ENCODE assay signal across 9 mouse cellular contexts in the genomic region with DNA sequence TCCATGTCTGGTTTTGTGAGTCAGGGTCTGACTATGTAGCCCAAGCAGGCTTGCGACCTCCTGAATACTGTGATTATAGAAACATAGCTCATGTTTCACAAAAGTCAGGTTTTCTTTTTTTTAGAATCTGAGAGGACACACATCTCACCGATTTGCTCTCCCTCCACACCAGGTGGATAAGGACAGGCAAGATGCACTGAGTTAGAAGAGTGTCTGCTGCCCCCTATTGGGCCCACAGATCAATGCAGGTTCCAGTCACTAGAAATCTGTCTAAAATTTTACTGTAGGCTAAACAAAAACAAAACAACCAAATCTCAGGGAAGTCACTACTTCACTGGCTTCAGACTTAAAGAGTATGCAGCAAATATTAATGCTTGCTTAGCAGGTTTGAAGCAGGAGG. TPM values are rescaled to one million over a fixed set of nuclear protein-coding genes. Genes with fewer than 3 reads are reported as not detected.
DNase-seq lines count a peak whose midpoint lies in the region; ATAC-seq and TF ChIP-seq lines count a peak whose summit lies in the region.
"Had no signal": no experiment of that assay in that cellular context is flagged by ENCODE, and none has a peak within 500 bp of the region (broad histone marks: within the 10 kb centered on the region; RNA-seq: fewer than 3 reads in every experiment).

No protein-coding gene starts in this region.

- no peak overlapping the region for H3K4me2 ChIP-seq in kidney, embryonic 15.5 days
- H3K4me2 ChIP-seq: liver, embryonic 13.5 days had no signal

- peak; percentile 24 to 42 for DNase-seq in kidney, adult 8-10 months
- DNase-seq in MN1 (ENCODE audit: low spot score), result peak; percentile 47
- DNase-seq in limb, embryonic 10.5 days (ENCODE audit: low spot score), result peak; percentile 52
- DNase-seq in right cerebral cortex, postnatal 14 days, result peak; percentile 33
- DNase-seq: liver, embryonic 13.5 days had no signal

- 44% methylated on average over 2 of the region's 2 CpGs for WGBS in kidney, embryonic 15.5 days
- 74% methylated on average over 2 of the region's 2 CpGs for WGBS in limb, embryonic 10.5 days

- TF ChIP-seq POLR2A in cortical plate, adult 2 months (IDR thresholded peaks at IDR 0.05; ENCODE audit: extremely low read depth, insufficient read depth, low read length), result no peak

- no peaks in the 10 kb centered on the region for H3K27me3 ChIP-seq in kidney, embryonic 15.5 days
- no peaks in the 10 kb centered on the region for H3K27me3 ChIP-seq in limb, embryonic 10.5 days (ENCODE audit: low read depth, poor library complexity, severe bottlenecking)
- H3K27me3 ChIP-seq: liver, embryonic 13.5 days had no signal

- no peak overlapping the region for H3K9ac ChIP-seq in kidney, embryonic 15.5 days
- H3K9ac ChIP-seq: liver, embryonic 13.5 days had no signal

- H3K27ac ChIP-seq in kidney, embryonic 15.5 days, result no peak overlapping the region
- H3K27ac ChIP-seq in cortical plate, adult 2 months (ENCODE audit: insufficient read depth, low read length), result no peak overlapping the region
- no peak overlapping the region for H3K27ac ChIP-seq in limb, embryonic 10.5 days
- H3K27ac ChIP-seq: liver, embryonic 13.5 days had no signal

- peaks cover 30% of the 10 kb centered on the region for H3K36me3 ChIP-seq in kidney, embryonic 15.5 days
- peaks cover 35% of the 10 kb centered on the region for H3K36me3 ChIP-seq in limb, embryonic 10.5 days

- H3K4me3 ChIP-seq in kidney, embryonic 15.5 days (replicated peaks), result no peak overlapping the region
- H3K4me3 ChIP-seq in cortical plate, adult 2 months (ENCODE audit: insufficient read depth, low read length), result no peak overlapping the region
- H3K4me3 ChIP-seq in limb, embryonic 10.5 days, result no peak overlapping the region
- H3K4me3 ChIP-seq: erythroblast, embryonic 14.5 days; liver, embryonic 13.5 days had no signal

- peak; percentile 72 for TF ChIP-seq CTCF in cortical plate, adult 2 months (IDR thresholded peaks at IDR 0.05; ENCODE audit: extremely low read depth, insufficient read depth, low read length)

- H3K4me1 ChIP-seq in kidney, embryonic 15.5 days, result no peaks in the 10 kb centered on the region
- H3K4me1 ChIP-seq in cortical plate, adult 2 months (ENCODE audit: control insufficient read depth, insufficient read depth, low read length), result no peaks in the 10 kb centered on the region
- H3K4me1 ChIP-seq in limb, embryonic 10.5 days, result no peaks in the 10 kb centered on the region
- H3K4me1 ChIP-seq: liver, embryonic 13.5 days had no signal

- H3K9me3 ChIP-seq in kidney, embryonic 15.5 days (replicated peaks), result no peaks in the 10 kb centered on the region
- H3K9me3 ChIP-seq in limb, embryonic 10.5 days (replicated peaks), result no peaks in the 10 kb centered on the region
- H3K9me3 ChIP-seq: liver, embryonic 13.5 days had no signal

- ATAC-seq in kidney, embryonic 15.5 days (replicated peaks; ENCODE audit: low FRiP score), result no peak
- peak; percentile 80 for ATAC-seq in CD4-positive, CD25-positive, alpha-beta regulatory T cell, adult 4 months

RNA-seq across cellular contexts. Expression of a gene that starts 21.5 kb away (rescaled TPM):
- 26.4 and 26.7 TPM in 2 replicates for polyA plus RNA-seq in kidney, embryonic 15.5 days (2015; fragmentation: Nextera tagmentation; extraction: Ambion mirVana)
- polyA plus RNA-seq in CD4-positive, CD25-positive, alpha-beta regulatory T cell, adult 4 months (2017; shearing (Covaris generic)), result 100 to 1,000 TPM; 167 to 170 TPM
- 4.5 and 4.7 TPM in 2 replicates for polyA plus RNA-seq in cortical plate, adult 2 months (2012; rRNA removed)
- 8.9 and 11.7 TPM in 2 replicates for polyA plus RNA-seq in limb, embryonic 10.5 days (2016; fragmentation: Nextera tagmentation; extraction: Ambion mirVana)
- polyA plus RNA-seq: erythroblast, embryonic 14.5 days had no signal

RNA-seq across cellular contexts. Expression of a gene that starts 23.9 kb away (rescaled TPM):
- polyA plus RNA-seq in kidney, embryonic 15.5 days (2015; fragmentation: Nextera tagmentation; extraction: Ambion mirVana), result 11.3 and 13.4 TPM in 2 replicates
- polyA plus RNA-seq in CD4-positive, CD25-positive, alpha-beta regulatory T cell, adult 4 months (2017; shearing (Covaris generic)), result 10 to 100 TPM; 25.5 to 32.4 TPM
- polyA plus RNA-seq in cortical plate, adult 2 months (2012; rRNA removed), result 18.7 and 20.5 TPM in 2 replicates
- 9.3 and 10.2 TPM in 2 replicates for polyA plus RNA-seq in limb, embryonic 10.5 days (2016; fragmentation: Nextera tagmentation; extraction: Ambion mirVana)
